Mouse (Mus musculus): Measurements from ENCODE around the gene Krt9. TPM values are rescaled to one million over a fixed set of nuclear protein-coding genes. Genes with fewer than 3 reads are reported as not detected.

Krt9 gene
- total RNA-seq, 2 experiments from 2014 or later, result not detected

DNA sequence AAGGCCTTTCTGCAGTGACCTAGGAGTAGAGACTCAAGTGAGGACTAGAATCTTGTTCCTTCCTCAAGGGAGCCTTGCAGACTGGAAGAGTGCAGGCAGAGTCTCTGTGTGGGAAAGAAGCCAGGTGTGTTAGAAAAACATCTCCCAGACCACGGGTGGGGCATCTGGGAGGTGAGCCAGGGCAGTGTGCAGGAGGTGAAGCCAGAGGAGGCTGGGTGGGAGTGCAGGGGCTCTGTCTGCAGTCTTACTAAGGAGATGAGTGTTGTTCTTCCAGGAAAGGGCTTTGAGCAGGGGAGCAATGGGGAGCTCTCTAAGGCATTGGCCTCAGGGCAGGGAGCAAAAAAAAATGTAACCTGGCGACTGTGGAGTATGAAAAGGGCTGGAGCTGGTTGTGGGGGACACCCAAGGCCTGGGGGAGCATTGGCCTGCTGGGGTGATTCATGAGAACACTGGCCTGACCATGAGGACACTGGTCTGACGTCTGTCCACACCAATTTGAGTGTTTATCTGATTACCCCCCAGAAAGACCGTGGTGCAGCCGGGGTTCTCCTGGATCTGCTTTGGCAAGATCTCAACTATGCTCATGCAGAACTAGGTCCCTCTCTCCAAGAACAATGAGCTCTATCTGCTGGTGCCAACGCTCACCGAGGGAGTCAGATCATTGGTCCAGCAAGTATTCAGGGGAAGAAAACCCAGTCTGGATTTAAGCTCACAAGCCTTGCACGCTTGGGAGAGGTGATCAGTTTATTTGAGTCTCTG lies 37.4 kb downstream of the Krt9 start:
- DNase-seq (ENCODE audit: low spot score), result no peak

DNA sequence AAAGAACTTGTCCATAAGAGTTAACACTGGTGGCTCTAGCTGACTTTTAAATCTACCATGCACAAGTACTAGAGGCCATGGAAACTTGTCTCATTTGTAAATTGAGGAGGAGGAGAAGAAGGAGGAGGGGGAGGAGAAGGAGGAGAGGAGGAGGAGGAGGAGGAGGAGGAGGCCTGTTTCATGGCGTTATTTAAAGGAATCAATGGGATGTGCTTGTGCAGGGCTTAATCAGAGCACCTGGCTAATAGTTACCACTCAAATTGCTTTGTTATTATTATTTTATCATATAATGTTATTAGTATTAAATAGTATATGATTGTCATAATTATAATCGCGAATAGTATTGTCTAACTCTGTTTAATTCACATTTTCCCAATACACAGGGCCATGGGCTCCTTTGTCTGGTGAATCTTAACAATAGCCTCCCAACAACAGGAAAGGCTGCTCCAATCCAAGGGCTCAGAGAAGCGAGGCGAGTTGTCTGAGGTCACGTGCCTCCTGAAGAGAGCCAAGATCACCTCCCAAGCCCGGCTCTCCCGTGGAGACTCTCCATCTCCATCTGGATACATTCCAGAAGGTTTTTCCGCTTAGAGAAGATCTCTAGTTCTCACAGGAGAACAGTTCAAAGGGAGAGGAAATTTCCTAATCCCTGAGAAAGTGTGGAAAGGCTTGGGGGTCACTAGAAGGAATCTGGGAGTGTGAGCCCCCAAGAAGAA lies 44.3 kb downstream of the Krt9 start, which contains the start of gene Krt19:
TSS of gene Krt19 (minus strand) at position 51 of the 716 bp plus-strand sequence.
- DNase-seq (ENCODE audit: low spot score), result no peak

DNA sequence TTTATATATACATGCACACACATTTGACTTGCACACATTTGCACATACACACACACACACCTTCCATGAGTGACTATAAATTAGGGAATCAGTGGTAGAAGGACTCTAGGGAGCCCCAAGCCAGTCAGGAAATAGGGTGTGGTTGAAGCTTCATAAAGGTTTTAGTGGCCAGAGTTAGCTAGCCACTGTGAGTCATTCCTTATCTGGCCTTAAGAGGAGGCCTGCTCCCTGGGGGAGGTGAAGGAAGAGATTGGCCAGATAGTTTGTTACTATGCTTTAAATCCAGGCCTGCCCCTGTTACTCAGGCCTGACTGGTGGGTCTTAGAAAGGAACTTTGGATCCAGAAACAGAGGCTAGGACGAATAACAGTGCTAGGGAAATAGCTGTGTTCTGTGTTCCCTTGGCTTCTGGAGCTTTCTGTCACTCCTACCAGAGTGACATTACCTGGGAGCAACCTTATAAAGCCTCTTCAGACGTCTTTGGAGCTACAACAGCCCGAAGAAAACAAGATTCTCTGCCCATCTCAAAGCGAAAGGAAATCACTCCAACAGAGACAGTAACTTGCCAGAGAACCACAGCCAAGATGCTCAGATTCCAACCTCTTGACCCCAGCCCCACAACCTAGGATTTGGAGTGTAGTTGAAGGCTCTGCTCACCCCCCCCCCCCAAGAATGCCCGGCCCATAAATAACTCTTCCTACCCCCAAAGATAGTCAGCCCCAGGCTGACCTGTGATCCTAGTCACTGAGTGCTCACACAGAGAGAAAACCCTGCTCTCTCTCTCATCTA lies 45.3 kb downstream of the Krt9 start:
- no peak for DNase-seq (ENCODE audit: low spot score)

DNA sequence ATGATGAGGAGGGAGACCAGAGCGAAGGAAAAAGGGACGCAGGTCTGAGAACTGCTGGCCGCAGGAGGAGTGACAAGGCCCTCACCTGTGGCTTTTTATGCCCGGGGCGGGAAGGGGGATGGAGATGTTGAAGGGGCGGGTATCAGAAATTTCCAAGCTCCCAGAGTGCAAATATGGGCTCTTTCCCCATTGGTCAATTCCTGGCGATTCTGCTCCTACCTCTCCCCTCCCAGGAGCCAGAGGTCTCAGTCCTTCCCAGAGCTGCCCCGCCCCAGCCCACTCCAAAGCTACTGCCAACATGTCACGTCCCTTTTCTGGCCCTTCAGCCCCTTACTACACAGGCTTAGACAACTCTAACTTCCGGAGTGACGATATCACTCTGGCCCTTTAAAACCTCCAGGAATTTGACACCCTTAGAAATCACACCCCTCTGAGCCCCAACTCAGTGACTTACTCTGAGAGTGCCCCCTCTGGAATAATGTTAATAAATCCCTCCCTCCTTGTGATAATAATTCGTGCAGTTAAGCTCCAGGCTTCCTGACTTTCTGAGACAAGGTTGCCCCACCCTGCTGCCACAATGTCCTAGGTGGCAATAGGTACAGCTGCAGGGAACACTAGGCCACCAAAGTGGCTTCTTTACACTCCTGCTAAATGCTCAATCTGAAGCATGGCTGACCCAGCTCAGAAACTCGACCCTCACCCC lies 47.0 kb downstream of the Krt9 start:
- no peak for DNase-seq (ENCODE audit: low spot score)

DNA sequence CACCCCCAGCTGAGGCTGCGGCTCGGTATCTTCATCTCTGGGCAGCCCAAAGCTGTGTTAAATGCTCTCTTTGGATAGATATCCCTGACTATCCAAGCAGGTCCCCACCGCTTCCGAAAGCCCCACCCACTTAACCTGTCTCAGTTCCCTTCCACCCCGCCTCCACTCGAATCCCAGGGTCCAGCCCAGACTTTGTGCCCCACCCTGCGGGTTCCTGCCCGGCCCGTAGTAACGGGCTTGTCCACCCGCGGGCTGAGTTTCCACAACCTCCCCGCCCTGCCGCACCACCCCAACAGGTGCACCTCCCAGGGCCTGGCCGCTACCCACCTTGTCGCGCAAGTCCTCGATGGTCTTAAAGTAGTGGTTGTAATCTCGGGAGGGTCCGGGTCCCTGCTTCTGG lies 47.9 kb downstream of the Krt9 start:
- DNase-seq (ENCODE audit: low spot score), result no peak

DNA sequence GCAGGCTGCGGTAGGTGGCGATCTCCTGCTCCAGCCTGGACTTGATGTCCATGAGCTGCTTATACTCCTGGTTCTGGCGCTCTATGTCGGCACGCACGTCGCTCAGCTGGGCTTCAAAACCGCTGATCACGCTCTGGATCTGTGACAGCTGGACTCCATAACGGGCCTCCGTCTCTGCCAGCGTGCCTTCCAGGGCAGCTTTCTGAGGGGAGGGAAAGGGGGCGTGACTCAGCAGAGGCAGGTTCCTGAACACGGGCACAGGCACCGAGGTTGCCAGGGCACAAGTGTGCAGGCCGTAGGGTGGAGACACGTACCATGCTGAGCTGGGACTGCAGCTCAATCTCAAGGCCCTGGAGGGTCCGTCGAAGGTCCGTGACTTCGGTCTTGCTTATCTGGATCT lies 52.1 kb downstream of the Krt9 start:
- DNase-seq (ENCODE audit: low spot score), result peak; percentile 39

DNA sequence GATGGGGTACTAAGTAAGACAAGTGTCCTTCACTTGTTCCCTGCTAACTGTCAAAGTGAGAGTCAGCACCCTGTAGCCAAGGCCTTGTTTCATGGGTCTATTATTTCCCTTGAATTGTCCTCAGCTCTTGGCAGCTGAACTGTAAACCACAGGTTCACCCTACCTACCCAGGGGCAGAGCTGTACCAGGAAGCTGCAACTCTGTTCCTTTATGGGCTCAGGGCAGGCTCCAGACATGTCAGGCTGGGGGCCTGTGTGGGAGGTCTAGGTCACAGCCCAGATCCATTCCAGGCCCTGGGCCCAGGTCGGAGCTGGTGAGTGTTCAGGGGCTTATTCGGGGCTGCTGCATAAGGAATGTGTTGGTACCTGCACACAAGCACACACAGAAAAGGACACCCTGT lies 53.7 kb downstream of the Krt9 start:
- no peak for DNase-seq (ENCODE audit: low spot score)

DNA sequence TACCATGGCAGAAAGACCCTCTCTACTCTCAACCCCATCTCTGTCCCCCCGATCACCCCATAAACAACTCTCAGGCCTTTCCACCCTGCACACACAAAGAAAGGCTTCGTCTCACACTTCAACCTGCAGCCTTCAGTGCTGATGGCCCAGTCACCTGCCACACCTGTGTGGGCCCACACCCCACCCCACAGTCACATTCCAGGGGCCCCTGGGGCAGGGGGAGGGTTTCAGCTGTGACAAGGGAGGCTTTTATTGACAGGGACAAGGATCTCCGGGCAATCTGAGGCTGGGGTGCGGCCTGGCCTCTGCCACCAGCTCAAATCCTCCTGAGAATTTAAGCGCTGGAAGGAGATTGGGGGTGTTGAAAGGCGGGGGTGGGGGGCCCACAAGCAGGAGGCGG lies 54.2 kb downstream of the Krt9 start:
- DNase-seq (ENCODE audit: low spot score), result no peak

DNA sequence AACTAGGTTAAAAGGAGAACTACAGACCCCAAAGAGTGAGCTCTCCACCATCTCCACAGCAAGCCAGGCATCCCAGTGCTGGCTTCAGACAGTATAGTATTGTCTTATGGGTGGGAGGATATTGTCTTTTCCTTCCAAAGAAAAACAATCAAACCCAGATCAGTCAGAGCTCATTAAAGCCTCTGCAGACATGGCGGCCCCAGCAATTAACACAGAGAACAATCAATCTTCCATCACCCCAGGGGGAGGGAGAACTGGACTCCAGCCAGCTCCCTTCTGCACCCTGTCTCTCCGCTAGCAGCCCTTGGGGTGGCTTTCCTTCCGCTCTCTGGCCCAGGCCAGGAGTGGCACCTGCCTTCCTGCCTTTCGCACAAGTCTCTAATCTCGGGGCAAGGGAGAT lies 55.4 kb downstream of the Krt9 start:
- no peak for DNase-seq (ENCODE audit: low spot score)

Other genes with a start within 250 kb of the Krt9 start
- gene Krtap9-5, start 244.8 kb downstream of the Krt9 start, total RNA-seq (2021), result not detected
- not detected for gene Krtap29-1, start 214.2 kb downstream of the Krt9 start, total RNA-seq (2021)
- not detected for gene Krtap16-1, start 206.6 kb downstream of the Krt9 start, total RNA-seq (2021)
- gene Krtap17-1, start 199.3 kb downstream of the Krt9 start, total RNA-seq (2021), result not detected
- under 1 TPM in 1 of 2 experiments, not detected in 1; 0.21 TPM for gene Krt33a, start 177.0 kb downstream of the Krt9 start, total RNA-seq (2021)
- gene Krt33b, start 163.4 kb downstream of the Krt9 start, total RNA-seq (2021), result not detected
- under 1 TPM in 1 of 2 experiments, not detected in 1; 0.25 TPM for gene Krt34, start 151.7 kb downstream of the Krt9 start, total RNA-seq (2021)
- not detected for gene Krt31, start 142.7 kb downstream of the Krt9 start, total RNA-seq (2021)
- not detected for gene Krt32, start 105.0 kb downstream of the Krt9 start, total RNA-seq (2021)
- gene Krt35, start 97.0 kb downstream of the Krt9 start, total RNA-seq (2021), result not detected
- gene Krt36, start 87.6 kb downstream of the Krt9 start, total RNA-seq (2021), result not detected
- gene Krt13, start 71.7 kb downstream of the Krt9 start, total RNA-seq (2021), result not detected
- gene Krt15, start 57.3 kb downstream of the Krt9 start, total RNA-seq (2021), result not detected
- gene Krt19, start 44.6 kb downstream of the Krt9 start, total RNA-seq (2021), result under 1 TPM; 0.37 to 0.57 TPM
- gene Krt14, start 14.3 kb upstream of the Krt9 start, total RNA-seq (2021), result not detected
- gene Krt16, start 55.7 kb upstream of the Krt9 start, total RNA-seq (2021), result not detected
- gene Krt17, start 67.8 kb upstream of the Krt9 start, total RNA-seq (2021), result under 1 TPM in 1 of 2 experiments, not detected in 1; 0.14 TPM
- gene Krt42, start 76.6 kb upstream of the Krt9 start, total RNA-seq (2021), result not detected
- gene Eif1, start 126.6 kb upstream of the Krt9 start, total RNA-seq (2021), result 1,000 to 10,000 TPM; 1,490 to 1,592 TPM
- not detected for gene Gast, start 141.2 kb upstream of the Krt9 start, total RNA-seq (2021)
- under 1 TPM; 0.26 to 0.53 TPM for gene Hap1, start 162.9 kb upstream of the Krt9 start, total RNA-seq (2021)
- gene Jup, start 204.5 kb upstream of the Krt9 start, total RNA-seq (2021), result 10 to 100 TPM; 73.4 to 81.3 TPM
- 1 to 10 TPM; 1.6 to 3.2 TPM for gene P3h4, start 221.6 kb upstream of the Krt9 start, total RNA-seq (2021)
- 1 to 10 TPM; 1.9 to 2.6 TPM for gene Fkbp10, start 222.5 kb upstream of the Krt9 start, total RNA-seq (2021)
- gene Nt5c3b, start 248.6 kb upstream of the Krt9 start, total RNA-seq (2021), result 1 to 10 TPM; 7.7 to 8.3 TPM
- under 1 TPM; 0.25 to 0.28 TPM for gene Klhl10, start 248.7 kb upstream of the Krt9 start, total RNA-seq (2021)

All from gastrocnemius, adult 18-20 months (tissue).